Mouse (Mus musculus): Measurements from ENCODE around the gene Rnf167.

The Rnf167 gene

GRCm38 (mm10) chr11:70646691-70647650, at the start of gene Rnf167, which contains the start of gene Slc25a11:
TSS of gene Rnf167 (plus strand) at chr11:70647235.
TSS of gene Slc25a11 (minus strand) at chr11:70647479.
- DNase-seq (ENCODE audit: low read depth, low spot score): peak; percentile 98

- no peak for DNase-seq (ENCODE audit: low read depth, low spot score)
Measured at GRCm38 (mm10) chr11:70597301-70597700, 49.7 kb upstream of the Rnf167 start.

- no peak for DNase-seq (ENCODE audit: low read depth, low spot score)
Measured at GRCm38 (mm10) chr11:70598451-70598953, 48.5 kb upstream of the Rnf167 start.

GRCm38 (mm10) chr11:70605024-70605566, 41.9 kb upstream of the Rnf167 start:
- peak; percentile 33 for DNase-seq (ENCODE audit: low read depth, low spot score)

- no peak for DNase-seq (ENCODE audit: low read depth, low spot score)
Measured at GRCm38 (mm10) chr11:70606717-70607116, 40.3 kb upstream of the Rnf167 start.

- DNase-seq (ENCODE audit: low read depth, low spot score): no peak
Measured at GRCm38 (mm10) chr11:70607611-70608010, 39.4 kb upstream of the Rnf167 start.

GRCm38 (mm10) chr11:70608381-70609066, 38.5 kb upstream of the Rnf167 start:
- DNase-seq (ENCODE audit: low read depth, low spot score): no peak

- no peak for DNase-seq (ENCODE audit: low read depth, low spot score)
Measured at GRCm38 (mm10) chr11:70610752-70611151, 36.3 kb upstream of the Rnf167 start.

GRCm38 (mm10) chr11:70612505-70612904, 34.5 kb upstream of the Rnf167 start:
- DNase-seq (ENCODE audit: low read depth, low spot score): no peak

- peak; percentile 31 for DNase-seq (ENCODE audit: low read depth, low spot score)
Measured at GRCm38 (mm10) chr11:70615074-70615473, 32.0 kb upstream of the Rnf167 start.

GRCm38 (mm10) chr11:70615516-70616093, 31.4 kb upstream of the Rnf167 start, which contains the start of gene 4930544D05Rik:
TSS of gene 4930544D05Rik (plus strand) at chr11:70615848.
- no peak for DNase-seq (ENCODE audit: low read depth, low spot score)

- no peak for DNase-seq (ENCODE audit: low read depth, low spot score)
Measured at GRCm38 (mm10) chr11:70619101-70619500, 27.9 kb upstream of the Rnf167 start, which contains the start of gene Chrne. TSS of gene Chrne (minus strand) at chr11:70619216.

- no peak for DNase-seq (ENCODE audit: low read depth, low spot score)
Measured at GRCm38 (mm10) chr11:70621972-70622814, 24.8 kb upstream of the Rnf167 start.

- DNase-seq (ENCODE audit: low read depth, low spot score): no peak
Measured at GRCm38 (mm10) chr11:70623053-70623742, 23.8 kb upstream of the Rnf167 start.

GRCm38 (mm10) chr11:70625473-70625872, 21.6 kb upstream of the Rnf167 start:
- no peak for DNase-seq (ENCODE audit: low read depth, low spot score)

- no peak for DNase-seq (ENCODE audit: low read depth, low spot score)
Measured at GRCm38 (mm10) chr11:70626877-70627276, 20.2 kb upstream of the Rnf167 start.

- no peak for DNase-seq (ENCODE audit: low read depth, low spot score)
Measured at GRCm38 (mm10) chr11:70628431-70628830, 18.6 kb upstream of the Rnf167 start.

- DNase-seq (ENCODE audit: low read depth, low spot score): no peak
Measured at GRCm38 (mm10) chr11:70629557-70629956, 17.5 kb upstream of the Rnf167 start.

- no peak for DNase-seq (ENCODE audit: low read depth, low spot score)
Measured at GRCm38 (mm10) chr11:70630129-70630528, 16.9 kb upstream of the Rnf167 start.

GRCm38 (mm10) chr11:70635601-70636000, 11.4 kb upstream of the Rnf167 start:
- no peak for DNase-seq (ENCODE audit: low read depth, low spot score)

All from c-Kit-negative CD71-positive TER-119-positive erythroid progenitor cells, embryonic 14.5 days (primary cell).